Mouse (Mus musculus): ENCODE measurements around the gene Wdr76.
"Not testable (repeated sequence)": the region's sequence is repeated elsewhere in the genome, so short reads cannot be mapped to it uniquely, and the experiment has no call there.

Gene Wdr76

GRCm38 (mm10) chr2:121518711-121519110 lies 12.2 kb downstream of the Wdr76 start:
- not testable (repeated sequence) for DNase-seq (ENCODE audit: low read depth, low spot score)

GRCm38 (mm10) chr2:121522006-121522405 lies 15.5 kb downstream of the Wdr76 start:
- no peak for DNase-seq (ENCODE audit: low read depth, low spot score)

DNA sequence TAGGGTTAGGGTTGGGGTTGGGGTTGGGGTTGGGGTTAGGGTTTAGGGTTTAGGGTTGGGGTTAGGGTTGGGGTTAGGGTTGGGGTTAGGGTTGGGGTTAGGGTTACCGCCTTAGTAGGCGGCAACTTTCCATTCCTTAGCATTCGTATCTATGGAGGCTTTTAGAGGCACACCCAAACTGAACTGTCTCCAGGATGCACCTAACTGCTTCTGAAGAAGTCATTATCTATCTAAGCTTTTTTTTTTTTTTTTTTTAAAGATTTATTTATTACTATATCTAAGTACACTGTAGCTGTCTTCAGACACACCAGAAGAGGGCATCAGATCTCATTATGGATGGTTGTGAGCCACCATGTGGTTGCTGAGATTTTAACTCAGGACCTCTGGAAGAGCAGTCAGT lies 16.3 kb downstream of the Wdr76 start:
- not testable (repeated sequence) for DNase-seq (ENCODE audit: low read depth, low spot score)

DNA sequence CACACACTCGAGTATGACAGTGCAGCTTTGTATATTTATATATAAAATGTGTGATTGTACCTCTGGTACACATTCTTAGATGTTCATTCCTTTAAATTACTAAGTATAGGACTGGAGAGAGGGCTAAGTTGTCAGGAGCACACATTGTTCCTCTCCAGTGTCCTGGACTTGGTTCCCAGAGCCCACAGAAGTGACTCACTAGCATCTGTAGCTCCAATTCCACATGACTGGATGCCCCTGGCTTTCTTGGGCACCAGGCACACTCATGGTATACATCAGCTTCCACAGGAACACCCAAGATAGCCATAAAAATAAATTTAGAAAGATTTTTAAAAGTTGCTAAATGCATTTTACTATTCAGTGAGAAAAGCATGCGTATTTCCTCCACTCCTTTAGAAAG lies 18.5 kb downstream of the Wdr76 start:
- no peak for DNase-seq (ENCODE audit: low read depth, low spot score)

DNA sequence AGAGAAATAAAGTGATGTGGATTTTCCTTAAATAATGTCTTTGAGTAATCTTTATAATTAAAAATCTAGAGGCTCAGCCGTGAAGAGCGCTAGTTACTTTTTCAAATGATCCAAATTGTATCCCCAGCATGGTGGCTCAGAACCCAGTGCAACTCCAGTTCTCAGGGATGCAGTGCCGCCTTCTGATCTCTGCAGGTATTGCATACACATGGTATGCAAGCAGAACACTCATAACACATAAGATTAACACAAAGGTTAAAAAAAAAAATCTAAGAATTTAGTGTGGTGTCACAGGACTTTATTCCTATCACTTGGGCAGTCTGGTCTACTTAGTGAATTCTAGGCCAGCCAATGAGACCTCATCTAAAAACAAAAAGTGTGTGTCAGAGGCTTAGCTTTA lies 38.3 kb downstream of the Wdr76 start:
- DNase-seq (ENCODE audit: low read depth, low spot score), result no peak

- no peak for DNase-seq (ENCODE audit: low read depth, low spot score)
Measured at GRCm38 (mm10) chr2:121549630-121550029, 43.1 kb downstream of the Wdr76 start.

- no peak for DNase-seq (ENCODE audit: low read depth, low spot score)
Measured at GRCm38 (mm10) chr2:121551271-121551670, 44.7 kb downstream of the Wdr76 start.

GRCm38 (mm10) chr2:121563117-121563516 lies 56.6 kb downstream of the Wdr76 start:
- DNase-seq (ENCODE audit: low read depth, low spot score), result no peak

DNA sequence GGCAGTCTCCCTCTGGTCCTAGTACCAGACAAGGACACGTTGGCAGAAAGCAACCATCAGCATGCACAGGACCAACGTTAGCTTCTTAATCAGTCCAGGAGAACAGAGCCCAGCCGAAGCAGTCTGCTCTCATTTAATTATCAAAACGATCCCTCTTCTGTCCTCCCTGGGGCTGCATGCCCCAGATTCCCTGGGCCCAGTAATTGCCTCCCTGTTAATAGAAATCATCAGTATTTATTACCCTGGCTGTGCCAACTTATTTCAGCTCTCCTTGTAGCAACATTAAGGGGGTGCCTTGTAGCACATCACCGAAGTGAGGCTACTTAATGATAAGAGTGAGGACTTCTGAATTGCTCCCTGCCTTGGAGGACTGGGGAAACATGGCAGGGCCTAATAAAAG lies 59.4 kb downstream of the Wdr76 start:
- no peak for DNase-seq (ENCODE audit: low read depth, low spot score)

DNA sequence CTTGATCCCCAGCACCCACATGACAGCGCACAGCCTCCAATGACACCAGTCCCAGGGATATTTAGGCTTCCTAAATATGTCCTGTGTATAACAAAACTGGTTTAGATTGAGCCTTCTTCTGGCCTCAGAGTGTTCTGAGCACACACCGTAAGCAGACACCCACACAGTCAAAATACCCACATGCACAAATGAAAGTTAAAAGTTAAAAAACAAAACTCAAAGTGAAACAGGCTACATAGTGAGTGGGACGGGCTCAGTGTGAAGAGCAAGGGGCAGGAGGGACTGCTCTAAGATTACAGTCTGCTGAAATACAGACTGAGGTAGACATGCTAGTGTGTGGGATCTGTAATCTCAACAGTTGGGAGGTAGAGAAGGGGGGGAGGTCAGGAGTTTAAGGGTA lies 63.5 kb downstream of the Wdr76 start:
- no peak for DNase-seq (ENCODE audit: low read depth, low spot score)

- DNase-seq (ENCODE audit: low read depth, low spot score), result no peak
Measured at GRCm38 (mm10) chr2:121570999-121571655, 64.6 kb downstream of the Wdr76 start.

DNA sequence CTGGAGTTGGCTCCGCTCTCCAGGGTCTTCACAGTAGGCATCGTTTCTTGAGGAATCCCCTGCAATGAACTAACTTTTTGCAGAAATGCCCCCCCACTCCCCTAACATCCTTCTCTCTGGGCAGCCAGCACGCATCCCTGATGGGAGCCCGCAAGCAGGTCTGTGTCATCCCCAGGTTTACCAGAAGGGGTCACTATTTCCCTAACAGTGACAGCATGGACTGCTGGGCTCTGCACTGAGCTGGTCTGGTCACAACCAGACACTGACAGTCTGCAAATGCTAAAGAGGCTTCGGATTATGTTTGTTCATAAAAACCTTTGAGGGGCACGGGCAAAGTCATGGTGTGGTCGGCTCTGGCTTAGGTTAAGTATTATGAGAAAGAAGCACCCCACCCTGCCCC lies 65.3 kb downstream of the Wdr76 start:
- peak; percentile 65 for DNase-seq (ENCODE audit: low read depth, low spot score)

DNA sequence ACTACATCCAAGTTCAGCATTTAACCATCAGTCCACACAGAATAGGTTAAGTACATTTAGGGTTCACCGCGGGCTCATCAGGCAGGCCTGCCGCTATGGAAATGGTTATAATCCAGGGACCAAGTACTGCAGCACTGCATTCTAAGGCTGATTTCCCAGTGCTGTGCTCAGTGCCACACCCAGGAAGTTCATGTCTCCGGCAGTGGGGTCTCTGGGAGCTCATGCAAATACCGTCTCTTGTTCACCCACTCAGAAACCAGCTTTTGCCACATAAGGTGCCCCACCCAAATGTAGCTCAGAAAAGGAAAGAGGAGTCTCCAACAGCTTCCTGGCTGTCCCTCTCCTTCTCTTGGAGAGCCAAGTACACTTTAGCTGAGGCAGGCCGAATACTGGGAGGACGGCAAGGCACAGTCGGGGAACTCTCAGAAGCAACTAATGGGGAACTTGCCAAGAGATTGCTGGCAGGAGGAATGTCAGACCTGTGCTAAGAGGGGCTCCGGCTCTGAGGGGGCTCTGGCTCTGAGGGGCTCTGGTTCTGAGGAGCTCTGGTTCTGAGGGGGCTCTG lies 67.6 kb downstream of the Wdr76 start:
- DNase-seq (ENCODE audit: low read depth, low spot score), result peak; percentile 16

DNA sequence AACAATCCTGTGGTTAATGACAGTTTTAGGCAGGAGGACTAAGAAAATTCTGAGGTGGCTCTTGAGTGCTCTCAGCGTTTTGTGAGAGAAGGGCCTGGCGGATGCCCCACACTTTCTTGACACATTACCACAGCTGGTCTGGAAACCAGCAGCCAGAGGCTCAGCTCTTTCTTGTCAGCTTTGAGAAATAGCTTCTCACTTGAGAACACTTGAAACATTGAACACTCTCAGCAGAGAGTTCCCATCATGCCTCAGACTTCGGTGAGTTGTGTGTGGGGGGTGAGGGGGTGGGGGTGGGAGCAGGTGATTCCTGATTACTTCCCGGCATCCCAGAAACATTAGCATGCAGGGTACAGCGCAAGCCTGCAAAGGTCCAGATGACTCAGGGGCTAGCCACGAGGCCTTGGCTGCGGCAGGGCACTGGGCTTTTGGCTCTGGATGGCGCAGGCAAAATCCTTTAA lies 69.2 kb downstream of the Wdr76 start:
- no peak for DNase-seq (ENCODE audit: low read depth, low spot score)

DNA sequence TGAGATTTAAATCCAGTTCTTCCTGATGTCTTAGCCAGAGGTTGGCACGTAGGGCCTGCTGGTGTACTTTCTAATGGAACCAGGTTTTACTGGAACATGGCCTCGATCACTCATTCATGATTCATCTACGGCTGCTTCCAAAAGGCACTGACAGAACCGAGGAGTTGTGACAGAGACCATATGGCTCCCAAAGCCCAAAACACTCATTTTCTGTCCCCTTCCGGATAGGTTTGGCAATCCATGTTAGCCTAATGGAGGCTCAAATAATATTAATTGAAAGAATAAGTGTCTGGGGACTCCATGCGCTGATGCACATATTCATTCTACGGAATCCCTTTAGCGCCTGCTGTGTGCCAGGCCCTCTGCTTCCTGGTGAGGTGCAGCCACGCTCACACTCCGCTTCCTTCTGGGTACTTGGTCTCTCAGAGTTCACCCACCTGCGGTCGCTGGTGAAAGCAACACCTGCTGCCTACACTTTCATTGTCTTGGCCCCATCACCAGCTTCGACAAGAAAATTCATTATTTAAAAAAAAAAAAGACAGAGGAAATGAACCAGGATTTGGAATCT lies 76.4 kb downstream of the Wdr76 start:
- DNase-seq (ENCODE audit: low read depth, low spot score), result no peak

- no peak for DNase-seq (ENCODE audit: low read depth, low spot score)
Measured at GRCm38 (mm10) chr2:121583468-121584116, 77.1 kb downstream of the Wdr76 start.

DNA sequence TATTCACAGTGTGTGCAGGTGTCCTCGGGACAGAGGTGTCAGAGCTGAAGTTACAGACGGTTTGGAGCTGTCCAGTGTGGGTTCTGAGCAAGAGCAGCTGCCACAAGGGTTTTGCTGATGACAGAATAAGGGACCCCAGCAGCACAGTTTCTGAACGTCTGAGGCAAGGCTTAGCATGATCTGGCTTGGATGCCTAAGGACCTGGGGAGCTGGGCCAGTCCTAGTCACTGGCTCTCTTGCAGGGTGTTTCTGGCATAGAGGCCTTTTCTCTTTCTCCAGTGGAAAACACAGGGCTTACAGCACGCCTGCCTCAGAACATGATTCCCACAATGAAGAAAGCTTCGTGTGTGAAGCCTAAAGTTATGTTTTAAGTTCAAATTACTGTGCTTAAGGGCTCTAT lies 78.2 kb downstream of the Wdr76 start:
- no peak for DNase-seq (ENCODE audit: low read depth, low spot score)

GRCm38 (mm10) chr2:121587523-121588308 lies 81.2 kb downstream of the Wdr76 start:
- DNase-seq (ENCODE audit: low read depth, low spot score), result no peak

DNA sequence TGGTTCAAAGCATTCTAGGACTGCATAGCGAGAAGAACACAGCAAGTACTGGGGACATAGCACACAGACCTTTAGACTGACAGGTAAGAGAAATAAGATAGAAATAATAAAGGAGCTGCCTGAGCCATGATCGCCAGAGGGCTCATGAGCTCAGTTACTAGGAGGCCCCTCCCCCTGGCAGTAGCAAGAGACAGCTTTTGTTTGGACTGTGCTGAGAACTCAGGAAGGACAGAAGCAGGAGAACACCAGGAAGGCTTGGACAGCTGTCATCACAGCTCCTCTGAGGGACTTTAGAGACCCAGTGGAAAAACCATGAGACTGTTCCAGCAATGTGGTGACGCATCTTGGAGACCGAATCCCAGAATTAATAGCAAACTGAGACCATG lies 81.8 kb downstream of the Wdr76 start:
- no peak for DNase-seq (ENCODE audit: low read depth, low spot score)

DNA sequence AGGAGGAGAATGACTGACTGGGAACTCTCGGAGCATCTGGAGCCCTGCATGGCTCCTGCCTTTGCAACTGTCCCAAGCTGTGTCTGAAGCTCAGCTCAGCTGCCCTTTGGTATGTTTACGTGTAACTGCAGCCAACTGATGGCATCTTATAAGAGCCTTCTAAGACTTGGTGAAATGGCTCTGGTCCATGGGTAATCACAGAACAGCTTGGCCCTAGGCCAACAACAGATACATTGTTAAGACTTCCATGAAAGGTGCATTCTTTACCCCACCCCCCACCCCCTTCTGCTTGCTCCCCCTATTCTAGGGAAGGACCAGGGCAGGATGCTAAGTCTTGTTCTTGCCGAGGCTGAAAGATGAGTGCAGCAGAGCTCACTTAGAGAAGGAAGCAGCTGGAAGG lies 87.6 kb downstream of the Wdr76 start:
- no peak for DNase-seq (ENCODE audit: low read depth, low spot score)
